Mouse (Mus musculus) induced T-regulatory cell, adult 2 months (primary cell): ENCODE measurements around the gene Ddi2.

Source experiments
- DNase-seq: peaks from one replicate; pipeline ENCODE4 v3.0.0-alpha.2; 2012; ENCODE audit warnings: low read depth

Gene Ddi2

GRCm38 (mm10) chr4:141653813-141654212, 69.4 kb downstream of the Ddi2 start:
- DNase-seq = no peak

GRCm38 (mm10) chr4:141653044-141653443, 70.2 kb downstream of the Ddi2 start:
- no peak for DNase-seq

- no peak for DNase-seq
Observed at GRCm38 (mm10) chr4:141651944-141652343, 71.3 kb downstream of the Ddi2 start.

- DNase-seq = no peak
Observed at GRCm38 (mm10) chr4:141651286-141651685, 71.9 kb downstream of the Ddi2 start.

GRCm38 (mm10) chr4:141649244-141649643, 74.0 kb downstream of the Ddi2 start:
- no peak for DNase-seq

GRCm38 (mm10) chr4:141648262-141648661, 75.0 kb downstream of the Ddi2 start:
- no peak for DNase-seq

- no peak for DNase-seq
Observed at GRCm38 (mm10) chr4:141647187-141647586, 76.0 kb downstream of the Ddi2 start.

GRCm38 (mm10) chr4:141645988-141646387, 77.2 kb downstream of the Ddi2 start:
- no peak for DNase-seq

GRCm38 (mm10) chr4:141643118-141643855, 79.9 kb downstream of the Ddi2 start:
- DNase-seq = no peak

- no peak for DNase-seq
Observed at GRCm38 (mm10) chr4:141641961-141642811, 81.0 kb downstream of the Ddi2 start.

- DNase-seq = no peak
Observed at GRCm38 (mm10) chr4:141641353-141641771, 81.9 kb downstream of the Ddi2 start.

- DNase-seq = no peak
Observed at GRCm38 (mm10) chr4:141639474-141639873, 83.7 kb downstream of the Ddi2 start.

GRCm38 (mm10) chr4:141636693-141637092, 86.5 kb downstream of the Ddi2 start:
- DNase-seq = no peak

- DNase-seq = no peak
Observed at GRCm38 (mm10) chr4:141635991-141636390, 87.2 kb downstream of the Ddi2 start.

- DNase-seq = no peak
Observed at GRCm38 (mm10) chr4:141632111-141632873, 90.9 kb downstream of the Ddi2 start.

- no peak for DNase-seq
Observed at GRCm38 (mm10) chr4:141631250-141631649, 92.0 kb downstream of the Ddi2 start.

- no peak for DNase-seq
Observed at GRCm38 (mm10) chr4:141630021-141630420, 93.2 kb downstream of the Ddi2 start.

- no peak for DNase-seq
Observed at GRCm38 (mm10) chr4:141628661-141629060, 94.6 kb downstream of the Ddi2 start.
